Mouse (Mus musculus) forebrain, embryonic 11.5 days (tissue): Measurements from ENCODE around the gene Atm. TPM values are rescaled to one million over a fixed set of nuclear protein-coding genes. Genes with fewer than 3 reads are reported as not detected.

ENCODE experiments used
- microRNA-seq: library from miRNA; unstranded; fragments of <30 nt; microRNA quantifications from one replicate; pipeline ENCODE4, GENCODE M21; 2016; ENCODE audit not compliant: insufficient number of aligned reads
- polyA plus RNA-seq: library from polyadenylated mRNA; unstranded; fragments of >200 nt; fragmentation: Nextera tagmentation; extraction: Ambion mirVana; gene quantifications from 2 replicates; pipeline ENCODE4 v1.2.1, GENCODE M21; 2014

The Atm gene
- polyA plus RNA-seq, 1 experiment from 2014 or later: 21.5 TPM

Small RNA genes lying within 50 kb of the gene (microRNA-seq; reads per million reads assigned to microRNA genes)
- gene Mir130c: not detected

Other genes starting within 250 kb of the Atm start
- gene Exph5, start 235.1 kb downstream of the Atm start, polyA plus RNA-seq: 0.64 and 1.0 TPM in 2 replicates
- gene Kdelc2, start 152.7 kb downstream of the Atm start, polyA plus RNA-seq: 9.1 and 9.3 TPM in 2 replicates
- gene 4930550C14Rik, start 134.4 kb downstream of the Atm start, polyA plus RNA-seq: 0.12 TPM in 1 of 2 replicates, not detected in the other
- 24.3 and 27.3 TPM in 2 replicates for gene Npat, start 307 bp upstream of the Atm start, polyA plus RNA-seq
- 44.6 and 48.8 TPM in 2 replicates for gene Acat1, start 73.6 kb upstream of the Atm start, polyA plus RNA-seq
- gene Cul5, start 133.3 kb upstream of the Atm start, polyA plus RNA-seq: 46.9 and 47.8 TPM in 2 replicates
- gene Rab39, start 169.5 kb upstream of the Atm start, polyA plus RNA-seq: 4.8 TPM in 2 replicates
- gene Slc35f2, start 234.8 kb upstream of the Atm start, polyA plus RNA-seq: 4.6 TPM in 2 replicates